Mouse (Mus musculus): ENCODE results near the gene Rgs9. TPM values are rescaled to one million over a fixed set of nuclear protein-coding genes. Genes with fewer than 3 reads are reported as not detected.

Rgs9 gene
- polyA plus RNA-seq, 1 experiment from 2014 or later, result 0.07 TPM

DNA sequence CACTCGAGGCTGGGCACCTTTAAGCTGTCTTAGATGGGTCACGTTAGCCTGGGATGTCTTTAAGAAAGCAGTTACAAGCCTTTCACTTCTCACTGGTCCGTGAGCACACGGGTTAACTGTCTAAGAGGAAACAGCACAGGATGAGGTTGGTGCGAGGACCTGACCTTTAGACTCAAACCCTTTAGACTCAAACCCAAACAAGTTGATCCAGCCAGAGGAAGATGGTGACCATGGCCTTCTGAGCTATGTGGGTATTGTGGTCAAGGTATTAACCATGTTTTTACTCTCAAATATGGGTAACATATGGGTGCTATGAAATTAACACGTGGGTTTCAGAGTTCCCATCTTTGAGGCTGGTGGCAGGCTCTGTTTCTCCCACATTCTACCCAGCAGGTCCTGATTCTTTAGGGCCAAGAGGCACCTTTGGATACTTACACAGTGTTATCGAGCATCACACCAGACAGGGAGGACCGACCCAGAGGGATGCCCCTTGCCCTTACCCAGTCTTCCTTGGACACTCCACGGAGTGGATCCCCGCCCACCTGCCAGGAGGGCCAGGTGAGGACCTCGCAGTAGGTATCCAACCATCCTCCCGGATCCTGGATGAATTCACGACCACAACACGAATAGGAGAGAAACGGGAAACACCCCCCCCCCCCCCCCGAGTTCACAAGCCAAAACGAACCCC, 32.9 kb upstream of the Rgs9 start:
- H3K4me3 ChIP-seq (replicated peaks), result no peak overlapping the region
- ATAC-seq (ENCODE audit: low read depth), result peak; percentile 44

DNA sequence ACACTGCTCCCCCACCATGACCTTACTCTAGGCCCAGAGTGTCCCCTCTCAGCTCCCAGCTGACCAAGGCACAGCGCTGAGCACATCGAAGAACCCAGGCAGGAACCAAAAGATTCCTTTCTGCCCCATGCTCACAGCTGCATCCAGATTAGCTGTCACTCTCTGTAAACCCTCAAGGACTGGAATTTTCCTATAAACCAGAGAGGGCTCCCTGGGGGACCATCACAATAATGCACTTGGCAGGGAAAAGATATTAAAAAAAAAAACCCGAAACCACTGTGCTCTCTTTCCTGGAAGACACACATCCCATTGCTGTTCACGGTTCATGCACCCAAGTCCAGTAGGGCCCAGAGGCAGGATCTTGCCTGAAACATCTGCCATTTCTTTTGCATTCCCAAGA, 31.4 kb upstream of the Rgs9 start:
- Histone ChIP-seq H3K4me2 (no peak overlapping the region), H3K4me1 (replicated peaks) (peaks cover 17% of the 10 kb centered on the region), H3K4me3 (replicated peaks) (no peak overlapping the region), H3K9ac (no peak overlapping the region), H3K27me3 (0 out of 2 replicates have a peak, but pooled peaks cover 5% of the 10 kb centered on the region), H3K36me3 (no peaks in the 10 kb centered on the region), H3K27ac (no peak overlapping the region), H3K9me3 (replicated peaks) (no peaks in the 10 kb centered on the region)
- ATAC-seq (ENCODE audit: low read depth), result no peak
- WGBS (ENCODE audit: insufficient replicate concordance), result 56% methylated on average over 4 of the region's 4 CpGs
- DNase-seq, result no peak

More for the DNA sequence above, 32.9 kb upstream of the Rgs9 start:
- H3K4me1 ChIP-seq (replicated peaks), result peaks cover 17% of the 10 kb centered on the region
- 24% methylated on average over 17 of the region's 17 CpGs for WGBS (ENCODE audit: insufficient replicate concordance)
- H3K36me3 ChIP-seq, result no peaks in the 10 kb centered on the region
- H3K9ac ChIP-seq, result no peak overlapping the region
- no peak for DNase-seq
- H3K27ac ChIP-seq, result no peak overlapping the region
- peak overlapping the region; percentile 71 for H3K4me2 ChIP-seq
- H3K9me3 ChIP-seq (replicated peaks), result no peaks in the 10 kb centered on the region
- H3K27me3 ChIP-seq, result 0 out of 2 replicates have a peak, but pooled peaks cover 5% of the 10 kb centered on the region

DNA sequence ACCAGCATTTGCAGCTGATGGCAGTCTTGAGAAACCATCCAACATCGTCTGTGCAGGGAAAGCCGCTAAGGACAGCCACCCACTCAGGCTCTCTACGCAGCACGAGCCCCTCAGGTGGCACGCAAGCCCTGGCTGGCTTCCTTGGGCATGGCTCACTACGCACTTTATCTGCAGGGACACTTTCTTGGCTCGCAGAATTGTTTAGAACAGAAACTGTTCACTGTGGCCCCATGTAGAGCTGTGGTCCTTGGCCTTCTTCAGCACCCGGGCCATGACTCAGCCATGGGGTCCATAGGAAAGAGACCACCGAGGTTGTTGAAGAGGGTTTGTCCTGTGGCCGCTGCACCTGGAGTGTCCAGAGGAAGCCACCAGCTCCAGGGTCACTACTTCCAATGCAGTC, 30.0 kb upstream of the Rgs9 start:
- H3K9me3 ChIP-seq (replicated peaks), result no peaks in the 10 kb centered on the region
- DNase-seq (no peak), ATAC-seq (ENCODE audit: low read depth) (no peak)
- no peak overlapping the region for H3K9ac ChIP-seq
- H3K36me3 ChIP-seq, result no peaks in the 10 kb centered on the region
- H3K27ac ChIP-seq, result no peak overlapping the region
- peaks cover 17% of the 10 kb centered on the region for H3K4me1 ChIP-seq (replicated peaks)
- 0 out of 2 replicates have a peak, but pooled peaks cover 5% of the 10 kb centered on the region for H3K27me3 ChIP-seq
- no peak overlapping the region for H3K4me3 ChIP-seq (replicated peaks)
- no peak overlapping the region for H3K4me2 ChIP-seq
- 70% methylated on average over 10 of the region's 10 CpGs for WGBS (ENCODE audit: insufficient replicate concordance)

DNA sequence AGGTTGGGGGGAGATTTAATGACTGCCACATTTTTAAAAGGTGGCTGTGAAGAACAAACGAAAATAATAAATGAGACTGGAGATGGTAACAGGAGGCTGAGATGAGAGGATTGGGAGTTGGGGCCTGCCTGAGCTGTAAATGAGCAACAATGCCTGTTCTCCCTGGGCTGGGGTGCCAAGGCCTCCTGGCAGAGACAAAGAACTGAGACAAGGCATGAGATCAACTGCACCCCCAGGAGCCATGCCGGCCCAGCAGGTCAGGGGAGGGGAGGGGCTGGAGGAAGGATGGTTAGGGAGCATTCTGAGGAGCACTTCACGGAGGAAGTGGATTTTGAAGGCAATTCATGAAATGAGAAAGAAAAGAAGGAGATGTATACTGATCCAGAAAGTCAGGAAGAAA, 29.5 kb upstream of the Rgs9 start:
- Histone ChIP-seq H3K27me3 (0 out of 2 replicates have a peak, but pooled peaks cover 5% of the 10 kb centered on the region), H3K4me1 (replicated peaks) (peaks cover 14% of the 10 kb centered on the region), H3K9me3 (replicated peaks) (no peaks in the 10 kb centered on the region), H3K4me3 (replicated peaks) (no peak overlapping the region), H3K27ac (no peak overlapping the region), H3K36me3 (no peaks in the 10 kb centered on the region), H3K4me2 (no peak overlapping the region), H3K9ac (no peak overlapping the region)
- ATAC-seq (ENCODE audit: low read depth), result no peak
- 38% methylated on average over 3 of the region's 3 CpGs for WGBS (ENCODE audit: insufficient replicate concordance)
- no peak for DNase-seq

DNA sequence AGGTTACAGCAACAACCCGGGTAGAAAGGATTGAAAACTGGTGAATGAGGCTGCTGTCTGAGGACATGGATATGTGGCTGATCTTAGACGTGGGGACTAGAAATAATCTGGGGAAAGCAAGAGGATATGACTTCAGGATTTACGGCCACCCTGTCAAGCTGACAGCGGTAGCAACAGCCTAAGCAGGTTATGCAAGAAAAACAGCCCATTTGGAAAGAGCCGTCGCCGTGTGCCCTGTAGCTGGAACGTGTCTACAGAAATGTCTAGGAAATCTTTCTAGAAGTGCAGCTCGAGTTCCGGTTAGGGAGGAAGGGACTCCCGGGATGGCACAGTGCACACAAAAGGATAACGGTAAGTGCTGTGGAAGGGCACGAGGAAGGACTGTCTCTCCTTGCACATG, 28.3 kb upstream of the Rgs9 start:
- Histone ChIP-seq H3K4me3 (replicated peaks) (no peak overlapping the region), H3K36me3 (no peaks in the 10 kb centered on the region), H3K27ac (no peak overlapping the region), H3K27me3 (0 out of 2 replicates have a peak, but pooled peaks cover 5% of the 10 kb centered on the region), H3K4me2 (no peak overlapping the region), H3K4me1 (replicated peaks) (peaks cover 5% of the 10 kb centered on the region), H3K9me3 (replicated peaks) (no peaks in the 10 kb centered on the region), H3K9ac (no peak overlapping the region)
- ATAC-seq (ENCODE audit: low read depth) (no peak), DNase-seq (no peak)
- 59% methylated on average over 13 of the region's 13 CpGs for WGBS (ENCODE audit: insufficient replicate concordance)

DNA sequence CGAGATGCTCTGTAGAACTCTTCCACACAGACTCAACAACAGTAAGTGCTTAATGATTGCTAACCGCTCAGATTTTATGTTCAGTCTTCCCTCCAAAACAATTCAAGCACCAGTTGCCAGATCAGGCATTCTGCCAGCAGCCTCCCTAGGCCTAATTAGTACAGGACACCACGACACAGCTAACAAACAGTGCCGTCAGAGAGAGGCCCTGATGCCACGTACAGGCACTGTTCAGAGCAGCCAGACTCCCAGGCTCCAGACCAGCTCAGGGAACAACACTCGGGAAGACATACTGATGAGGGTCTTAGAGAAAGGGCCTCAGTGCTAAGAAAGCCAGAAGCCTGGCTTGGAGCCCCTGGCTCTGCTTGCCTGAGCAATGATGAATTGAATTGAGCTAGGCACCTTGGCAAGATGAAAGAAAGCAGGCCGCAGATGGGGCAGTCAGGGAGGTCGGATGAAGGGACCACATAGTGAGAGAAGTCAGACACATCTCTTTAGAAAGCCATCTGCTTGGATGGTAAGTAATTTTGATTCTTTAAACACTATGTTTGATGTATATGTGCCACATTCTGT, 22.5 kb upstream of the Rgs9 start:
- no peak overlapping the region for H3K27ac ChIP-seq
- no peak overlapping the region for H3K9ac ChIP-seq
- DNase-seq (no peak), ATAC-seq (ENCODE audit: low read depth) (no peak)
- no peaks in the 10 kb centered on the region for H3K9me3 ChIP-seq (replicated peaks)
- no peak overlapping the region for H3K4me3 ChIP-seq (replicated peaks)
- H3K4me2 ChIP-seq, result no peak overlapping the region
- no peaks in the 10 kb centered on the region for H3K36me3 ChIP-seq
- 61% methylated on average over 8 of the region's 8 CpGs for WGBS (ENCODE audit: insufficient replicate concordance)
- H3K4me1 ChIP-seq (replicated peaks), result no peaks in the 10 kb centered on the region
- H3K27me3 ChIP-seq, result peaks cover 8% of the 10 kb centered on the region; the same call in 1 of the 2 replicates

DNA sequence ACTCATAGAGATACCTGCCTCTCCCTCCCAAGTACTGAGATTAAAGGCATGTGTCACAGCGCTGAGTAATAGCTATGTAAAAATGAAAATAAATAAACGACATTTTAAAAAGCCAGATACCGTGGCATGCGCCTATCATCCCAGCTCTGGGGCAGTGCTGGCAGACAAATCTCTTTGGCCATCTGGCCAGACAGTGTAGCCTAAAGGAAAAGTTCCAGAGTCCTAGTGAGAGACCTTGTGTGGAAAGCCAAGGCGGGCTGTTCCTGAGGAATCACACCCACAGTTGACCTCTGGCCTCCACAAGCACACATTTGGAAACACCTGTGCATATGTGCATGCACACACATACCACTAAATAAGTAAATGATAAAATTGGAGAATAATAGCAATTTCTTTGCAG, 22.0 kb upstream of the Rgs9 start:
- WGBS (ENCODE audit: insufficient replicate concordance), result 72% methylated on average over 5 of the region's 5 CpGs
- H3K27ac ChIP-seq, result no peak overlapping the region
- no peaks in the 10 kb centered on the region for H3K4me1 ChIP-seq (replicated peaks)
- H3K36me3 ChIP-seq, result no peaks in the 10 kb centered on the region
- ATAC-seq (ENCODE audit: low read depth) (no peak), DNase-seq (no peak)
- no peaks in the 10 kb centered on the region for H3K9me3 ChIP-seq (replicated peaks)
- H3K4me2 ChIP-seq, result no peak overlapping the region
- no peak overlapping the region for H3K9ac ChIP-seq
- H3K27me3 ChIP-seq, result peaks cover 13% of the 10 kb centered on the region; the same call in 1 of the 2 replicates
- H3K4me3 ChIP-seq (replicated peaks), result no peak overlapping the region

DNA sequence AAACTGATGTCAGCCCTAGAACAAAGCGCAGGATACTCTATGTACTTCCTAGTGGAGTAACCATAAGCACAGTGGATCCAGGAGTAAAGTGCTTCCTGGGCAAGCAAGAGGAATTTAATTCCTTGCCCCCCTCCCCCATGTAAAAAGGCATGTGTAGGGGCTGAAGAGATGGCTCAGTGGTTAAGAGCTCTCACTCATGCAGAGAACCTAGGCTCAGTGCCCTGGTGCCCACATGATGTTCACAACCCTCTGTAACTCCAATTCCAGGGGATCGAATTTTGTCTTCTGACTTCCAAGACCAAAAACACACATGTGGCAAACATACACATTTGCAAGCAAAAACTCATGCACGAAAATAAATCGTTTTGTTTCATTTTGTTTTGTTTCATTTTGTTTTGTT, 21.5 kb upstream of the Rgs9 start:
- no peaks in the 10 kb centered on the region for H3K4me1 ChIP-seq (replicated peaks)
- 69% methylated on average over 4 of the region's 4 CpGs for WGBS (ENCODE audit: insufficient replicate concordance)
- no peaks in the 10 kb centered on the region for H3K9me3 ChIP-seq (replicated peaks)
- no peak overlapping the region for H3K9ac ChIP-seq
- H3K4me2 ChIP-seq, result no peak overlapping the region
- no peak overlapping the region for H3K4me3 ChIP-seq (replicated peaks)
- no peaks in the 10 kb centered on the region for H3K36me3 ChIP-seq
- H3K27ac ChIP-seq, result no peak overlapping the region
- ATAC-seq (ENCODE audit: low read depth) (no peak), DNase-seq (no peak)
- H3K27me3 ChIP-seq, result peaks cover 13% of the 10 kb centered on the region; the same call in 1 of the 2 replicates

DNA sequence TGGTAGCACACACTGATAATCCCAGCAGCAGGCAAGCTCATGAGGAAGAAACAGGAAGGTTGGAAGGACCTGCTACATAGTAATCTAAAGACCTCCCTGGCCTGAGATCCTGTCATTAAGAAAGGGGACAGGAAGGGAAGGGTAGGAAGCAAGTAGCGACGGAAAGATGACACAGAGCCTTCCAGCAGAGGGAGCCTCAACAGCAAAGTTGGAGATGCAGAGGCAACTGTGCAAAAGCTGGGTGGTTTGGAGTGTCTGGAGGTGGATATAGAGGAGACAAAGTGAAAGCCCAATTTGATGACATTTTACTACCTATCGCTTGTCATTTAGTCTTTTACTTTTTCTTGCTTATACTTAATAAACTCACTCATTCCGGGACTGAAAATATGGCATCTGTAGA, 19.0 kb upstream of the Rgs9 start:
- H3K9ac ChIP-seq, result no peak overlapping the region
- no peak overlapping the region for H3K4me3 ChIP-seq (replicated peaks)
- WGBS (ENCODE audit: insufficient replicate concordance), result 31% methylated on average over 4 of the region's 4 CpGs
- peaks cover 9% of the 10 kb centered on the region for H3K4me1 ChIP-seq (replicated peaks)
- no peaks in the 10 kb centered on the region for H3K36me3 ChIP-seq
- ATAC-seq (ENCODE audit: low read depth) (no peak), DNase-seq (no peak)
- H3K9me3 ChIP-seq (replicated peaks), result no peaks in the 10 kb centered on the region
- H3K27ac ChIP-seq, result no peak overlapping the region
- no peak overlapping the region for H3K4me2 ChIP-seq
- peaks cover 20% of the 10 kb centered on the region; the same call in 1 of the 2 replicates for H3K27me3 ChIP-seq

DNA sequence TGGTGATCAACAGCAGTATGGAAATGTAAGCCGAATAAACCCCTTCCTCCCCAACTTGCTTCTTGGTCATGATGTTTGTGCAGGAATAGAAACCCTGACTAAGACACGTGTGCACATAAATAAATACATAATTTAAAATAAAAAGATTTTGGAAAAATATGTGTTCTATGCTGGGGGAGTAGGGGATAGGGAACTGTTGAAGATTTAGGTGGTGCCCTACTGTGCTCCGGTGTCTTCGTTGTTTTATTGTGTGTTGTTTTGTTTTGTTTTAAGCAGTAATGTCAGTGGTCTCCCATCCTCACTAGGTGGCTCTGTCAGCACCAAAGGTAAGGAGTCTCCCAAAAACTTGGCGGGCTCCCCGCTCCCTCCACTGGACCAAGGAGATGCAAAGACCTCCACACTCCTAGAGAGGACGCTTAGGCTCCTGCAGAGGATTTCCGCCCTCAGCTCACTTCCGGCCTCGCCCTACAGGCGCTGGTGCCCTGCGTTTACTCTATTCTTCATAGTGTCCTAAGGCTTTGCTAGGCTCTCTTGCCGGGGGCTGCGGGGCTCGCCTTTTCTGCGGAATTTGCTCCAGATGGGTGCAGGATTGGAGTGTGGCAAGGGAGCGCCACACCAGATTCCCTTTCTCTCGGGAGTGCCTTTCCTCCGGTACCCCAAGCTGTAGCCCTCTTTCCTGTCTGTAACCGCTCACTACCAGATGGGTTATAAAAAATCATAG, 14.1 kb upstream of the Rgs9 start:
- DNase-seq (no peak), ATAC-seq (ENCODE audit: low read depth) (peak; percentile 88)
- H3K27me3 ChIP-seq, result peaks cover 20% of the 10 kb centered on the region; the same call in 1 of the 2 replicates
- peak overlapping the region; percentile 69 for H3K4me2 ChIP-seq
- H3K9ac ChIP-seq, result peak overlapping the region; percentile 57
- WGBS (ENCODE audit: insufficient replicate concordance), result 12% methylated on average over 20 of the region's 20 CpGs
- H3K4me1 ChIP-seq (replicated peaks), result peaks cover 9% of the 10 kb centered on the region
- H3K9me3 ChIP-seq (replicated peaks), result no peaks in the 10 kb centered on the region
- peak overlapping the region; percentile 63 for H3K4me3 ChIP-seq (replicated peaks)
- H3K27ac ChIP-seq, result no peak overlapping the region
- H3K36me3 ChIP-seq, result no peaks in the 10 kb centered on the region

DNA sequence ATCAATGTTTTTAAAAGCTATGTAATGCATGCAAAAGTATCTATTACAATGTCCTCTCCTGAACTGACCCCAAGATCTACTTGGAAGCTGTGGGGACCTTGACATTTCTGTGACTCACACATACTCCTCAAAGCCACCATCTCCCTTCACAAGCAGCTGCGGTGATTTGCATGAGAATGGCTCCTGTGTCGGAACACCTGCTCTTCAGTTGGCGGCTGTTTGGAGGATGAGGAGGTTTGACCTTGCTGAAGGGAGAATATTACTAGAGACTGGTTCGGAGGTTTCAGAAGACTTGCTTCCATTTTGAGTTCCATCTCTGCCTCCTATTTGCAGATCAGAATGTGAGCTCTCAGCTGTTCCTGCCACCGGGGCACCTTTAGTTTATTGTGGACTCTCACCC, 7.8 kb upstream of the Rgs9 start:
- Histone ChIP-seq H3K27me3 (peaks cover 4% of the 10 kb centered on the region; the same call in 1 of the 2 replicates), H3K27ac (no peak overlapping the region), H3K9ac (no peak overlapping the region), H3K4me2 (no peak overlapping the region), H3K4me1 (replicated peaks) (no peaks in the 10 kb centered on the region), H3K9me3 (replicated peaks) (no peaks in the 10 kb centered on the region), H3K36me3 (no peaks in the 10 kb centered on the region), H3K4me3 (replicated peaks) (no peak overlapping the region)
- no peak for DNase-seq
- no peak for ATAC-seq (ENCODE audit: low read depth)
- WGBS (ENCODE audit: insufficient replicate concordance), result 75% methylated on average over 5 of the region's 5 CpGs
